Mouse (Mus musculus) midbrain, postnatal 0 days (tissue): ENCODE measurements at regions not wholly inside any gene's neighbourhood (a gene's known extent, or its start where the extent isn't known, plus 50 kb on each side); places are given as distances from the start of the nearest gene placed in this dataset.

Experiments
- ATAC-seq: fragments of 200-750 bp; cut with Nextera tagmentation; 2 replicates; pipeline ENCODE4 v1.8.0; 2017; ENCODE audit warnings: moderate number of reproducible peaks, mild to moderate bottlenecking, moderate TSS enrichment, moderate library complexity; ENCODE audit not compliant: low FRiP score
- DNase-seq: peaks from one replicate; pipeline ENCODE4 v3.0.0-alpha.2; 2015; ENCODE audit warnings: low spot score
- H3K27ac ChIP-seq: fragments of 300-500 bp; sonication (generic); 2 replicates; pipeline ENCODE4 v1.5.1; 2014; ENCODE audit warnings: low read depth, mild to moderate bottlenecking, low read length, mixed read lengths
- H3K27me3 ChIP-seq: fragments of 300-500 bp; sonication (generic); 2 replicates; pipeline ENCODE4 v1.6.1; 2014; ENCODE audit warnings: low read length, control low read depth, mixed read lengths; ENCODE audit not compliant: insufficient read depth
- H3K36me3 ChIP-seq: fragments of 300-500 bp; sonication (generic); 2 replicates; pipeline ENCODE4 v1.6.1; 2014; ENCODE audit warnings: low read length, control low read depth, mixed read lengths; ENCODE audit not compliant: insufficient read depth
- H3K4me1 ChIP-seq: fragments of 300-500 bp; sonication (generic); 2 replicates; pipeline ENCODE4 v1.6.1; 2014; ENCODE audit warnings: mild to moderate bottlenecking, control low read depth, antibody characterized with exemption, low read length, mixed read lengths; ENCODE audit not compliant: insufficient read depth
- H3K4me2 ChIP-seq: fragments of 300-500 bp; sonication (generic); 2 replicates; pipeline ENCODE4 v1.6.1; 2014; ENCODE audit warnings: low read depth, mild to moderate bottlenecking, low read length, mixed read lengths; ENCODE audit not compliant: poor library complexity, severe bottlenecking
- H3K4me3 ChIP-seq: fragments of 300-500 bp; sonication (generic); 2 replicates; pipeline ENCODE4 v1.5.1; 2014; ENCODE audit warnings: low read depth, mild to moderate bottlenecking, low read length, moderate library complexity
- H3K9ac ChIP-seq: fragments of 300-500 bp; sonication (generic); replicated peaks from 2 replicates; pipeline ENCODE4 v1.6.1; 2014; ENCODE audit warnings: mild to moderate bottlenecking, low read length, moderate library complexity, mixed read lengths; ENCODE audit not compliant: poor library complexity, severe bottlenecking
- H3K9me3 ChIP-seq: fragments of 300-500 bp; sonication (generic); 2 replicates; pipeline ENCODE4 v1.6.1; 2016; ENCODE audit warnings: low read length, control low read depth
- CTCF ChIP-seq: IDR thresholded peaks from 2 replicates; pipeline ENCODE4 v1.5.1; 2016; ENCODE audit warnings: antibody characterized with exemption, mild to moderate bottlenecking
- WGBS: fragments of 180-500 bp; shearing (Covaris S2); extraction: QIAGEN DNeasy Blood & Tissue Kit; methylation state at CpG from one replicate; pipeline ENCODE4 v1.1.7; 2014; 5-methylcytosine and 5-hydroxymethylcytosine counted together

GRCm38 (mm10) chr4:31354953-31355352 is 608.9 kb upstream of the Map3k7 start:
- ATAC-seq (no peak), DNase-seq (no peak)
- H3K4me3 ChIP-seq, result no peak overlapping the region
- no peaks in the 10 kb centered on the region for H3K36me3 ChIP-seq
- no peaks in the 10 kb centered on the region for H3K27me3 ChIP-seq
- no peak overlapping the region for H3K4me2 ChIP-seq
- H3K4me1 ChIP-seq, result no peaks in the 10 kb centered on the region
- no peak overlapping the region for H3K27ac ChIP-seq
- no peaks in the 10 kb centered on the region for H3K9me3 ChIP-seq
- no peak overlapping the region for H3K9ac ChIP-seq
- TF ChIP-seq CTCF, result no peak
- WGBS, result 88% methylated on average over 2 of the region's 2 CpGs

- DNase-seq (peak; percentile 76), ATAC-seq (no peak)
- 36% methylated on average over 1 of the region's 1 CpGs for WGBS
- no peak overlapping the region for H3K4me2 ChIP-seq
- no peaks in the 10 kb centered on the region for H3K4me1 ChIP-seq
- H3K27me3 ChIP-seq, result no peaks in the 10 kb centered on the region
- TF ChIP-seq CTCF, result no peak
- no peak overlapping the region for H3K9ac ChIP-seq
- H3K4me3 ChIP-seq, result no peak overlapping the region
- H3K27ac ChIP-seq, result no peak overlapping the region
- H3K36me3 ChIP-seq, result no peaks in the 10 kb centered on the region
- no peaks in the 10 kb centered on the region for H3K9me3 ChIP-seq
Measured at GRCm38 (mm10) chr4:31366172-31366571, 597.7 kb upstream of the Map3k7 start.

GRCm38 (mm10) chr4:31367031-31367430 is 596.9 kb upstream of the Map3k7 start:
- no peaks in the 10 kb centered on the region for H3K36me3 ChIP-seq
- H3K4me1 ChIP-seq, result no peaks in the 10 kb centered on the region
- no peak for TF ChIP-seq CTCF
- no peak overlapping the region for H3K9ac ChIP-seq
- no peaks in the 10 kb centered on the region for H3K27me3 ChIP-seq
- H3K4me2 ChIP-seq, result no peak overlapping the region
- ATAC-seq (no peak), DNase-seq (no peak)
- H3K27ac ChIP-seq, result no peak overlapping the region
- no peak overlapping the region for H3K4me3 ChIP-seq
- 67% methylated on average over 5 of the region's 5 CpGs for WGBS
- H3K9me3 ChIP-seq, result no peaks in the 10 kb centered on the region

- H3K4me1 ChIP-seq, result no peaks in the 10 kb centered on the region
- H3K36me3 ChIP-seq, result no peaks in the 10 kb centered on the region
- no peaks in the 10 kb centered on the region for H3K27me3 ChIP-seq
- H3K4me2 ChIP-seq, result no peak overlapping the region
- DNase-seq (peak; percentile 58), ATAC-seq (no peak)
- H3K9me3 ChIP-seq, result no peaks in the 10 kb centered on the region
- TF ChIP-seq CTCF, result no peak
- no peak overlapping the region for H3K27ac ChIP-seq
- 62% methylated on average over 7 of the region's 7 CpGs for WGBS
- H3K9ac ChIP-seq, result no peak overlapping the region
- no peak overlapping the region for H3K4me3 ChIP-seq
Measured at GRCm38 (mm10) chr4:31370062-31370461, 593.8 kb upstream of the Map3k7 start.

DNA sequence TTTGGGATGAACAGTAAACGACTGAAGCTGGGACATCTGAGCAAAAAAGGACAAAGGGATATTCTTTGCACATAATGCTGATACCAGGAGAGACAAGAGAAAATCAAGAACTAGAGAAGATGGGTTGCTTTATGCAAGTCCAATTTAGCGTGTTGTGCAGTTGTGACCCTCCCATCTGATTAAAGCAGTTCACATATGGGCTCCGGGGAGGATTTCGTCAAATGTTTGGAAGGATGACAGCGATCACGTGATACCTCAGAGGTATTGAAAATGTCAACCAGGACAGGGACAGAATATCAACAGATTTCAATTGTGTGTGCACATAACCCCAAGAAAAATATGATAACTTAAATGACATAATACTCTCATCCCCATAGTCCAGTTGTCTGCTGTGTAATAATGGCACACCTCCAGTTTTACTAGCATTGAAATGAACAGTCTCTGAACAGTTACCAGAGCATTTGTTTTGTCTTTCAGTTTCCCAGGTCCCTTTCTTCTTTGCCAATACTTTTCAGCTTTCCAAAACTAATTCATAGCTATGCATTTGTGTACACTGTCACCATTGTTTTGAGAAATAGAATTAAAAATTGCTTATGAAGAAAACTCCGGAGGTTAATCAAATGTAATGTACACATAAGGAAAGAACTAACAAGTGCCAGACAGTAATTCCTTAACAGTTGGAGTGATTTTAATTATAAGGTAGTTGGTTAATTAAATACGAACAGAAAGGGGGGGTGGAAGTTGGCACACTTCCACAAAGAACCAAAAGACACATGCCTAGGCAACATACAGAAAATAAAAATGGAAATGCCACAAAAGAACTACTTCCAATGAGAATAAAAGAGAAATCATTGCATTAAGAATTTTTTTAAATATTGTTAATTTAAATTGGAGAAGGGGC is 582.6 kb upstream of the Map3k7 start:
- Histone ChIP-seq H3K9me3 (no peaks in the 10 kb centered on the region), H3K4me3 (no peak overlapping the region), H3K4me1 (no peaks in the 10 kb centered on the region), H3K9ac (no peak overlapping the region), H3K36me3 (no peaks in the 10 kb centered on the region), H3K27me3 (no peaks in the 10 kb centered on the region), H3K4me2 (no peak overlapping the region), H3K27ac (no peak overlapping the region)
- 90% methylated on average over 8 of the region's 8 CpGs for WGBS
- TF ChIP-seq CTCF, result no peak
- ATAC-seq, result no peak
- DNase-seq, result no peak

GRCm38 (mm10) chr4:31392932-31393632 is 570.8 kb upstream of the Map3k7 start:
- no peak for TF ChIP-seq CTCF

More at GRCm38 (mm10) chr4:31392932-31393632, 570.8 kb upstream of the Map3k7 start:
- ATAC-seq (no peak), DNase-seq (no peak)
- Histone ChIP-seq H3K9me3 (no peaks in the 10 kb centered on the region), H3K27me3 (no peaks in the 10 kb centered on the region), H3K9ac (no peak overlapping the region), H3K4me1 (no peaks in the 10 kb centered on the region), H3K36me3 (no peaks in the 10 kb centered on the region), H3K4me3 (no peak overlapping the region), H3K27ac (no peak overlapping the region), H3K4me2 (no peak overlapping the region)
- WGBS, result 77% methylated on average over 4 of the region's 4 CpGs
